Comparison of ENCODE assay signal across 1 mouse cellular context in the genomic region with DNA sequence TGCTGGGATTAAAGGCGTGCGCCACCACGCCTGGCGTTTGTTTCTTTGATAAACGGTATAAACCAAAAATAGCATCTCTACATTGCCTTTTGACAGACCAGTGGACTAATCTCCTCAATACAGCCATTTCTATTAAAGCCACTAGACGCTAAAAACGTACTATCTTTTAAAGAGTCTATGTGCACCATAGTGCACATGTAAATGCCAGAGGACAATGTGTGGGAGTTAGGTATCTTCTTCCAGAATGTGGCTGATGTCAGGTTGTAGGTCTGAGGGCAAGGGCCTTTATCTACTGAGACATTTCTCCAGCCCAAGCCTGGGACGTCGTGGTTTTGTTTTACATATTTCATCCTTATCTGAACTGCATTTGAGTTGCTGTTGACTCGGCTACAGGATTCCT.
TF ChIP-seq lines count a peak whose summit lies in the region.

No protein-coding gene starts in this region.

TF ChIP-seq in MEL, 35 proteins besides CTCF, POLR2A, EP300 and RAD21 (continued from another document):
- peak; percentile 76 for TF ChIP-seq GATA1 (IDR thresholded peaks at IDR 0.05; ENCODE audit: low read depth, low read length)
- peak; percentile 10; the same call in 1 of the 2 replicates for TF ChIP-seq MYB (IDR thresholded peaks at IDR 0.05; ENCODE audit: low read depth, low read length)
- peak; percentile 68; the same call in 1 of the 2 replicates for TF ChIP-seq TCF12 (IDR thresholded peaks at IDR 0.05; ENCODE audit: low read depth, low read length)
- peak; percentile 65 for TF ChIP-seq MXI1 (IDR thresholded peaks at IDR 0.05; ENCODE audit: low read depth, low read length)
- peak; percentile 89; the same call in 1 of the 2 replicates for TF ChIP-seq MEF2A (IDR thresholded peaks at IDR 0.05; ENCODE audit: extremely low read depth, insufficient replicate concordance, low read depth, low read length, poor library complexity, severe bottlenecking)
- TF ChIP-seq SIN3A (IDR thresholded peaks at IDR 0.05; ENCODE audit: low read length), result peak; percentile 30; the same call in 1 of the 2 replicates
- TF ChIP-seq MYC (IDR thresholded peaks at IDR 0.05; ENCODE audit: low read depth, low read length), result peak; percentile 43; the same call in 1 of the 2 replicates
- no peak for TF ChIP-seq GABPA (IDR thresholded peaks at IDR 0.05; ENCODE audit: low read depth, low read length)
